Mouse (Mus musculus) stomach, adult 2 months (tissue): Measurements from ENCODE around the gene Fbxl19. TPM values are rescaled to one million over a fixed set of nuclear protein-coding genes. Genes with fewer than 3 reads are reported as not detected.

Experiments
- polyA plus RNA-seq: library from polyadenylated mRNA; depleted of rRNA; stranded (reverse); fragments of >200 nt; gene quantifications from 2 replicates; pipeline ENCODE4 v1.2.3, GENCODE M21; 2012; rRNA removed

Fbxl19 gene
- polyA plus RNA-seq: 22.9 and 30.3 TPM in 2 replicates

DNA sequence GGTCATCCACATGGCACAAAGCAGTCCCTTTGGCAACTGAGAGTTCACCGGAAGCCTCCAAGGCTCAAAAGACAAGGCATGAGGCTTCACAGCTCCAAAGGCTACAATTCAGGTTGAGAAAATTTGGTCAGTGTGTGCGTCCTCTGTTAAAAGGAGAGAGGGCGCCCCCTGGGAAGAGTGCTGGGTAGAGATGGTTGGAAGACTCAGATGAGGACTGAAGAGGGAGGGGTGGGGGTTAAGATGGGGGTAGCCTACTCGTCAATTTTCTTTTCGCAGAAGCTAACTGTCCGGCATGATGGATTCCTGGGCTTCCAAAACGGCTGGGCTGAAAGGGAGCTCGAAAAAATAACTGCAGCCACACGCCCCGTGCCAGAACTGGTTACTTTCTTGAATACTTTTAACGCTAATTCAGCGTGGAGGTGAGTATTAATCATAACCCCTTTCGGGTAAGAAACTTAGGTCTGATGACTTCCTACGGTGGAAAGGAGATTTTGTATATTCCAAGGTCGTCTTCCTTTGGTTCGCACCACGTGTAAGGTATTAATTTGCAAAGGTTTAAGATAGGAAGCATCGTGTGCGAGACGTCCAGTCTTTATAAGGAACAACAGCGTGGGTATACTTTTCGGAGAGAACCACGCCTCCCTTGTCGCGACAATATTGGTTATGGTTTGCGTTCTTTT lies at the start of gene Fbxl19:
TSS of gene Fbxl19 (plus strand) at position 178 of the 680 bp plus-strand sequence.

DNA sequence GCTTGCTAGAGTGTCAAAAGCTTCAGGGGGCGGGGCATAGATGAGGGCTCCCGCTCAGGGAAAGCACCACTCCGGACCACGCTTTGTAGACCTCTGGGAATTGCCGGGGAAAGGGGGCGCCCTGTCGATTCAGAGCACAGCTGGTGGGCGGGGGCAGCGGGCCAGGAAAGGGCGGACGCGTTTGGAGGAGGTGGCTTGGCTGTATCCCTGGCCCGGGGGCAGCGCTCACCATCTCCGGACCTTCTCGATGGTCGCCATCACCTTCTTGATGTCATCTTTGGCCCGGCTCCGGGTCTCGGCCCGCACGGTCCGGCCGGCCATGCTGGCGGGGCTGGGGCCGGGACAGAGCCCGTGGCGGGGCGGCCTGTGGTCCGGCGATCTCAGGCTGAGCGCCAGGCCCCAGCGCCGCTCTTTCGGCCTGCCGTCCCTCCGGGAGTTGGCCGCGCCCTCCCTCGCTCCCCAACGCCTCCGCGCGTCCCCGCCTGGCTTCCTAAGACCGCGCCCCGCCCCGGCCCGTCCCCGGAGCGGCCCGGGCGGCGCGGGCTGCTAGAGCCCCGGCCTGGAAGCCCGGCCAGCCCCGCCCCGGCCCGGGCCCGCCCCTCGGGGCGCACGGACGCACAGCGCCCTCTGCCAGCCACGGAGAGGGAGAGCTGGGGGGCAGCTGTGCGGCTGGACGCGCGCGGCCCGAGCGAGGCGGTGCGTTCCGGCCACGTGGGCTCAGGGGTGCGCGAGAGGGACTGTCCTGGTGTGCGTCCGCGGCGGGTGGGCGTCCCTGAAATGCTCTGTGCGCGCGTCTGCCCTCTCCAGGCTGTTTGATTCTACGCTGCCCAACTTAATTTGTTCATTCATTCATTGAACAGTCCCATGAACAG lies 35.9 kb upstream of the Fbxl19 start, which contains the start of gene Bcl7c:
TSS of gene Bcl7c (minus strand) at position 727 of the 872 bp plus-strand sequence.

DNA sequence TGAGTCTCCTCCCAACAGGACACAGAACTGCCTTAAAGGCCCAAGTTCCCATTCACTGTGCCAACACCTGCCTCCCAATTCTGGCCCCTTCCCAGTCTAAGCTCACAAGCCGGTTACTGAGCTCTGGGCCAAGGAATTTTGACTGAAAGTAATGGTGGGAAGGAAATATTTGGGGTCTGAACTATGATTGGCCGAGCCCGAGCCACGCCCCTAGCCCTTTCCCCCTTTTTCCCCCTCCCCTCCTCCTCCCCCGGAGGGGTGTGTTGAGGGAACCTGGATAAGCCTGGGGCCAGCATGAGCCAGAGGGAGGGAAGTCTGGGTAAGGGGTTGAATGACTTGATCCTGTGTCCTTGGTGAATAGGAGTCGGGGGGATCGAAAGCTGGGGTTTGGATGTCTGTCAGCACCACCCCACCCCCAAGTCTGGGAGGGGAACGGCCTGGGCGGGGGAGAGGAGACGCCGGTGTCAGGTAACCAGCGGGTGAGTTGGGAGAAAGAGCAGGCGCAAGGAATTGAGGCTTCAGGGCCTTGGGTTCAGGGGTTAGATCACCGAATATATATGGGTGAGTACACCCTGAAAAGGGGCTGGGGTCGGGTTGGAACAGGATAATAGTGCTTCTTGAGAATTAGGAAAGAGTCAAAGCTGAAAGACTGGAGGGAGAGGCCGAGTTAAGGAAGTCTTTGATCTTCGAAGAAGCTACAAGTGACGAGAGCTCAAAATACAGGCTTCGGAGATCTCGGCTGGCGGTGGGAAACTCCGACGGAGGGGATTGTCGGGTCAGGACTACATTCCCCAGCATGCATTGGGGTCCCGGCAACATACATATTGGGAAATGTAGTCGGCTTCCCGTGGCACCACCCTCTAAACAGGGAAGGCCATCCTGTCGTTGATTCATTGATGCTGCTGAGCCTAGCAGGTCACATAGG lies 31.6 kb upstream of the Fbxl19 start, which contains the start of gene Ctf1:
TSS of gene Ctf1 (plus strand) at position 276 of the 925 bp plus-strand sequence.

GRCm38 (mm10) chr7:127732066-127732465 lies 12.3 kb upstream of the Fbxl19 start, which contains the start of gene Ctf2:
Gene Ctf2 (minus strand): TSS chr7:127732166.

GRCm38 (mm10) chr7:127769651-127770038 lies 25.3 kb downstream of the Fbxl19 start, which contains the start of gene Orai3:
Gene Orai3 (plus strand): TSS chr7:127769815.

DNA sequence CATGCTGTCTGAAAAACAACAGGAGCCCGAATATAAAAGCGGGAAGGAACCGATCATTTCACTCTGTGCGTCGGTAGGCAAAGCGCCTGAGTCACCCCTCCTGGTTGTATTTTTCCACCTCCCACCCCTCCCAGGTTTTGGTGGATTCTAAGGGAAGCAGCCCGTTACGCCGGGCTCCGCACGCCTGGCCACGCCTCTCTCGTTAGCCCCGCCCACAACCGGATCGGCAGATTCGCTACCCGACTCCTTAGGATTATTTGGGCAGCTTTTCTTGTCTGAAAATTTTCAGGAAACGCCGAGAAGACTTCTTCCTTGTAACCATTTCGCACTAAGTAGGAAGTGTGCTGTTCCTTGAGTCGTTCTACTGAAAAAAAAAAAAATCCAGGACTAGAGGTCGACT lies 32.1 kb downstream of the Fbxl19 start, which contains the start of gene Setd1a:
TSS of gene Setd1a (plus strand) at position 245 of the 400 bp plus-strand sequence.

GRCm38 (mm10) chr7:127785308-127785707 lies 41.0 kb downstream of the Fbxl19 start, which contains the start of gene Gm49388:
Gene Gm49388 (plus strand): TSS chr7:127785608.

GRCm38 (mm10) chr7:127800435-127801009 lies 56.2 kb downstream of the Fbxl19 start, which contains the start of gene Hsd3b7:
Gene Hsd3b7 (plus strand): TSS chr7:127800604.

Other genes with a start within 250 kb of the Fbxl19 start
- gene Srcap, start 232.6 kb upstream of the Fbxl19 start, polyA plus RNA-seq: 5.6 and 8.6 TPM in 2 replicates
- 5.0 and 5.1 TPM in 2 replicates for gene Gm42715, start 225.0 kb upstream of the Fbxl19 start, polyA plus RNA-seq
- 2.9 and 4.0 TPM in 2 replicates for gene Tmem265, start 183.2 kb upstream of the Fbxl19 start, polyA plus RNA-seq
- gene Phkg2, start 171.2 kb upstream of the Fbxl19 start, polyA plus RNA-seq: 20.4 and 20.7 TPM in 2 replicates
- gene Ccdc189, start 155.9 kb upstream of the Fbxl19 start, polyA plus RNA-seq: 1.3 and 1.7 TPM in 2 replicates
- gene Rnf40, start 155.8 kb upstream of the Fbxl19 start, polyA plus RNA-seq: 8.0 and 9.1 TPM in 2 replicates
- 2.6 and 3.5 TPM in 2 replicates for gene Zfp629, start 128.7 kb upstream of the Fbxl19 start, polyA plus RNA-seq
- gene Bcl7c, start 35.6 kb upstream of the Fbxl19 start, polyA plus RNA-seq: 20.6 and 22.6 TPM in 2 replicates
- 20.2 and 35.6 TPM in 2 replicates for gene Ctf1, start 31.8 kb upstream of the Fbxl19 start, polyA plus RNA-seq
- not detected in 2 replicates for gene Ctf2, start 12.4 kb upstream of the Fbxl19 start, polyA plus RNA-seq
- gene Orai3, start 25.3 kb downstream of the Fbxl19 start, polyA plus RNA-seq: 20.9 and 23.7 TPM in 2 replicates
- 4.1 and 4.5 TPM in 2 replicates for gene Setd1a, start 32.1 kb downstream of the Fbxl19 start, polyA plus RNA-seq
- gene Gm49388, start 41.1 kb downstream of the Fbxl19 start, polyA plus RNA-seq: not detected in 2 replicates
- gene Hsd3b7, start 56.1 kb downstream of the Fbxl19 start, polyA plus RNA-seq: 21.9 and 24.6 TPM in 2 replicates
- 26.6 and 29.8 TPM in 2 replicates for gene Stx4a, start 79.8 kb downstream of the Fbxl19 start, polyA plus RNA-seq
- 2.1 and 2.7 TPM in 2 replicates for gene Stx1b, start 80.0 kb downstream of the Fbxl19 start, polyA plus RNA-seq
- 5.6 and 6.4 TPM in 2 replicates for gene Zfp646, start 131.7 kb downstream of the Fbxl19 start, polyA plus RNA-seq
- gene Zfp668, start 132.3 kb downstream of the Fbxl19 start, polyA plus RNA-seq: 3.4 TPM in 2 replicates
- 2.9 and 3.2 TPM in 2 replicates for gene Prss53, start 146.4 kb downstream of the Fbxl19 start, polyA plus RNA-seq
- gene Gm21974, start 150.9 kb downstream of the Fbxl19 start, polyA plus RNA-seq: not detected in 2 replicates
- gene Vkorc1, start 151.1 kb downstream of the Fbxl19 start, polyA plus RNA-seq: 72.4 and 102 TPM in 2 replicates
- gene Bckdk, start 159.5 kb downstream of the Fbxl19 start, polyA plus RNA-seq: 75.1 and 76.5 TPM in 2 replicates
- 4.1 and 4.7 TPM in 2 replicates for gene Kat8, start 168.0 kb downstream of the Fbxl19 start, polyA plus RNA-seq
- gene Prss8, start 185.6 kb downstream of the Fbxl19 start, polyA plus RNA-seq: 112 and 116 TPM in 2 replicates
- 10.6 and 11.3 TPM in 2 replicates for gene Prss36, start 202.2 kb downstream of the Fbxl19 start, polyA plus RNA-seq
- gene Fus, start 222.9 kb downstream of the Fbxl19 start, polyA plus RNA-seq: 67.4 and 92.5 TPM in 2 replicates
- 87.6 and 101 TPM in 2 replicates for gene Pycard, start 249.3 kb downstream of the Fbxl19 start, polyA plus RNA-seq